Mouse (Mus musculus) lung, postnatal 0 days (tissue): ENCODE data around the gene Upk1a.

ENCODE experiments used
- CTCF ChIP-seq: IDR thresholded peaks from 2 replicates; pipeline ENCODE4 v1.5.1; 2016; ENCODE audit warnings: antibody characterized with exemption, mild to moderate bottlenecking
- EP300 ChIP-seq: IDR thresholded peaks from 2 replicates; pipeline ENCODE4 v1.6.1; 2016; ENCODE audit warnings: antibody characterized with exemption, mild to moderate bottlenecking, control low read depth

DNA sequence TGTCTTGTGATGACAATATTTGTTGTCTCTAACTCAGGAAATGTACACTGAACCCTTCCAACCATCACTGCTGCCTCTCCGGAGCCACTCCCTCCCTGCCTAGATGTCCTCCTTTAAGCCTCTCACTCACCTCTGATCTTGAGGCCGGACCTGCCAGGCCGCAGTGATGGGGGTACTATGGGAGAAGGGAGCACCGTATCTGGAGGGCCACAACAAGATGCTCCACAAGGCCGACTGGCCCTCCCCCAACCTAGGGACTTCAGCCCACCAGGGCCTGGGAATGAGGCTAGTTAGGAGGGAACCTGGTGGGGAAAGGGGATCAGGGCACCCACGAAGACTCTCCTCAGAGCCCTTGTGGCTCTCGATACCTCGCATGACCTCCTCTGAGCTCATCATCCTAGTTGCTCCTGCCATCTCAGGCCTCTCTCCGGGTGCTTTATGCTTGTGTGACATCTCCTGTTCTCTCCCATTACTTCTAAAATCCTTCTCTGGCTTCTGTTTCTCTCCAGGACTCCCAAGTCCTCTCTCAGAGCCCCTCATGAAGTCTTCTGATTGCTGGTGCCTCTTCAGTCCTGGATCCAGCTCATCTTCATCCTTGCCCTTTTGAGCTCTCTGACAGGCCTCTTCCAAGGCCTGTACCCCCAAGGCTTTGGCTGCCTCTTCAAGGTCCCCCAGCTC is 21.6 kb downstream of the Upk1a start:
- TF ChIP-seq CTCF (no peak), EP300 (no peak)
